In the genomic region with DNA sequence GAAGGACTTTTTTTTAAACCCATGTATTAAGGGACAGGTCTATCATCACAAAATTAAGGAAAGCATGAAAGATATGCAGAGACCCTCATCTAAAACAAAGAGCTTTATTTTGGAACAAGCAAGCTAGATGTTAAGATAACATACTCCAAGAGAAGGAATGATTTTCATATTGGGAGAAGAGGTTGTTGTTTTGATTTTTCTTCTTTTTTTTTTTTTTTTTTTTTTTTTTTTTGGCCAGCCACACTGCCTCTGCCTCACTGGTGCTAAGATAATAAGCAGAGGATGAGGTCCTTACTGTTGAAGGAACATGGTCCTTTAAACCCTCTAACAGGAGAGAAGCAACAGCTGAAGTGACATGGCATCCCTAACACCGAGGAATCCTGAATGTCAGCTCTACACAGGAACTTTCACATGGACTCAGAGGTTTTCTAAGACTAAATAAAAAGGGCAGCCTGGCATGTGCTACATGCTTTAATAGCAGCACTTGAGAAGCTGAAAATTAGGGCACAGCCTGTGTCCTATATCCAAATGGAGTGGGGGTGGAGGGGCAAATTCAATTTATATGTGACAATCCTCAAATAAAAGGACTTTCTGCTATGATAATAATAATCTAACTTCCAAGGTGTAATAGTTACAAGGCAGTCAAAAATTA, we compare ENCODE assay signal across 9 mouse cellular contexts. TPM values are rescaled to one million over a fixed set of nuclear protein-coding genes. Genes with fewer than 3 reads are reported as not detected.
DNase-seq lines count a peak whose midpoint lies in the region; ATAC-seq and TF ChIP-seq lines count a peak whose summit lies in the region.
"Had no signal": no experiment of that assay in that cellular context is flagged by ENCODE, and none has a peak within 500 bp of the region (broad histone marks: within the 10 kb centered on the region; RNA-seq: fewer than 3 reads in every experiment).

No protein-coding gene starts in this region.

- TF ChIP-seq CTCF in kidney, adult 2 months (conservative IDR thresholded peaks at IDR 0.05; ENCODE audit: insufficient read depth, insufficient read length, low read depth, low read length): no peak

- 72% methylated on average over 1 of the region's 1 CpGs for WGBS in forebrain, embryonic 14.5 days
- 89% methylated on average over 1 of the region's 1 CpGs for WGBS in forebrain, embryonic 12.5 days
- 53% methylated on average over 1 of the region's 1 CpGs for WGBS in kidney, adult 2 months
- 76% methylated on average over 1 of the region's 1 CpGs for WGBS in midbrain, embryonic 16.5 days
- 81% methylated on average over 1 of the region's 1 CpGs for WGBS in midbrain, embryonic 13.5 days
- 70% methylated on average over 1 of the region's 1 CpGs for WGBS in stomach, embryonic 15.5 days

- H3K4me3 ChIP-seq in forebrain, embryonic 14.5 days (ENCODE audit: low read depth, low read length): no peak overlapping the region
- H3K4me3 ChIP-seq in forebrain, embryonic 12.5 days (replicated peaks): no peak overlapping the region
- H3K4me3 ChIP-seq in kidney, adult 2 months (ENCODE audit: insufficient read depth, low read depth, low read length): no peak overlapping the region
- H3K4me3 ChIP-seq in midbrain, embryonic 16.5 days (ENCODE audit: low read depth, low read length): no peak overlapping the region
- H3K4me3 ChIP-seq in midbrain, embryonic 13.5 days (replicated peaks): no peak overlapping the region
- no peak overlapping the region for H3K4me3 ChIP-seq in stomach, embryonic 15.5 days (replicated peaks)
- H3K4me3 ChIP-seq: limb, embryonic 13.5 days had no signal

- peaks cover 3% of the 10 kb centered on the region; the same call in 1 of the 2 replicates for H3K4me1 ChIP-seq in forebrain, embryonic 14.5 days (ENCODE audit: control insufficient read depth, insufficient read depth, low read length)
- H3K4me1 ChIP-seq in forebrain, embryonic 12.5 days: peaks cover 16% of the 10 kb centered on the region
- H3K4me1 ChIP-seq in kidney, adult 2 months (ENCODE audit: control insufficient read depth, insufficient read depth, low read length): peaks cover 17% of the 10 kb centered on the region
- H3K4me1 ChIP-seq in midbrain, embryonic 16.5 days (ENCODE audit: control insufficient read depth, insufficient read depth, low read length): peaks cover 20% of the 10 kb centered on the region
- peaks cover 20% of the 10 kb centered on the region for H3K4me1 ChIP-seq in midbrain, embryonic 13.5 days (replicated peaks)
- H3K4me1 ChIP-seq in stomach, embryonic 15.5 days: peaks cover 16% of the 10 kb centered on the region; the same call in 1 of the 2 replicates

- no peak overlapping the region for H3K4me2 ChIP-seq in forebrain, embryonic 14.5 days (ENCODE audit: low read length)
- no peak overlapping the region for H3K4me2 ChIP-seq in forebrain, embryonic 12.5 days
- H3K4me2 ChIP-seq in midbrain, embryonic 16.5 days (ENCODE audit: low read length): no peak overlapping the region
- no peak overlapping the region for H3K4me2 ChIP-seq in midbrain, embryonic 13.5 days (replicated peaks)
- H3K4me2 ChIP-seq in stomach, embryonic 15.5 days: no peak overlapping the region

- DNase-seq in forebrain, embryonic 14.5 days (ENCODE audit: low spot score): no peak
- no peak for DNase-seq in kidney, adult 2 months
- DNase-seq in kidney, adult 8-10 months: no peak
- no peak for DNase-seq in cerebellum, adult 18-20 months

- peak overlapping the region; percentile 18; the same call in 1 of the 2 replicates for H3K9ac ChIP-seq in forebrain, embryonic 14.5 days (ENCODE audit: low read length)
- H3K9ac ChIP-seq in forebrain, embryonic 12.5 days: no peak overlapping the region
- no peak overlapping the region for H3K9ac ChIP-seq in midbrain, embryonic 16.5 days (ENCODE audit: low read depth, low read length)
- H3K9ac ChIP-seq in midbrain, embryonic 13.5 days (replicated peaks): no peak overlapping the region
- H3K9ac ChIP-seq in stomach, embryonic 15.5 days: no peak overlapping the region

- H3K27ac ChIP-seq in forebrain, embryonic 14.5 days (ENCODE audit: low read depth, low read length): no peak overlapping the region
- H3K27ac ChIP-seq in forebrain, embryonic 12.5 days: no peak overlapping the region
- peak overlapping the region; percentile 41; the same call in 1 of the 2 replicates for H3K27ac ChIP-seq in kidney, adult 2 months (ENCODE audit: insufficient read depth, low read depth, low read length)
- peak overlapping the region; percentile 67 for H3K27ac ChIP-seq in midbrain, embryonic 16.5 days (ENCODE audit: low read length)
- no peak overlapping the region; the same call in 1 of the 2 replicates for H3K27ac ChIP-seq in midbrain, embryonic 13.5 days
- H3K27ac ChIP-seq in stomach, embryonic 15.5 days: peak overlapping the region; percentile 49; the same call in 1 of the 2 replicates

- no peaks in the 10 kb centered on the region for H3K9me3 ChIP-seq in forebrain, embryonic 14.5 days (replicated peaks; ENCODE audit: control insufficient read depth, low read length)
- H3K9me3 ChIP-seq in forebrain, embryonic 12.5 days: no peaks in the 10 kb centered on the region
- no peaks in the 10 kb centered on the region for H3K9me3 ChIP-seq in midbrain, embryonic 16.5 days (replicated peaks; ENCODE audit: control insufficient read depth, low read length, poor library complexity, severe bottlenecking)
- H3K9me3 ChIP-seq in midbrain, embryonic 13.5 days: no peaks in the 10 kb centered on the region
- no peaks in the 10 kb centered on the region for H3K9me3 ChIP-seq in stomach, embryonic 15.5 days
- H3K9me3 ChIP-seq: limb, embryonic 13.5 days had no signal

- no peaks in the 10 kb centered on the region for H3K27me3 ChIP-seq in forebrain, embryonic 14.5 days (replicated peaks; ENCODE audit: control insufficient read depth, insufficient read depth, low read length)
- H3K27me3 ChIP-seq in forebrain, embryonic 12.5 days: no peaks in the 10 kb centered on the region
- H3K27me3 ChIP-seq in kidney, adult 2 months (replicated peaks; ENCODE audit: control insufficient read depth, insufficient read depth, low read length): no peaks in the 10 kb centered on the region
- H3K27me3 ChIP-seq in midbrain, embryonic 16.5 days (ENCODE audit: control insufficient read depth, insufficient read depth, low read depth, low read length): no peaks in the 10 kb centered on the region
- no peaks in the 10 kb centered on the region for H3K27me3 ChIP-seq in midbrain, embryonic 13.5 days
- no peaks in the 10 kb centered on the region for H3K27me3 ChIP-seq in stomach, embryonic 15.5 days (replicated peaks)
- H3K27me3 ChIP-seq: limb, embryonic 13.5 days had no signal

- peaks cover 24% of the 10 kb centered on the region for H3K36me3 ChIP-seq in forebrain, embryonic 14.5 days (ENCODE audit: control insufficient read depth, insufficient read depth, low read length)
- peaks cover 29% of the 10 kb centered on the region for H3K36me3 ChIP-seq in forebrain, embryonic 12.5 days (replicated peaks)
- H3K36me3 ChIP-seq in kidney, adult 2 months (ENCODE audit: control insufficient read depth, insufficient read depth, low read length): peaks cover 4% of the 10 kb centered on the region; the same call in 1 of the 2 replicates
- H3K36me3 ChIP-seq in midbrain, embryonic 16.5 days (ENCODE audit: control insufficient read depth, insufficient read depth, low read length): 0 out of 2 replicates have a peak, but pooled peaks cover 2% of the 10 kb centered on the region
- peaks cover 20% of the 10 kb centered on the region for H3K36me3 ChIP-seq in midbrain, embryonic 13.5 days
- H3K36me3 ChIP-seq in stomach, embryonic 15.5 days: peaks cover 10% of the 10 kb centered on the region

- no peak for ATAC-seq in forebrain, embryonic 14.5 days
- ATAC-seq in forebrain, embryonic 12.5 days (ENCODE audit: low FRiP score): no peak
- no peak for ATAC-seq in midbrain, embryonic 16.5 days
- ATAC-seq in midbrain, embryonic 13.5 days: no peak
- no peak for ATAC-seq in stomach, embryonic 15.5 days (ENCODE audit: insufficient read depth, low FRiP score, low read depth)

- TF ChIP-seq POLR2A in kidney, adult 2 months (IDR thresholded peaks at IDR 0.05; ENCODE audit: low read depth, low read length): no peak

RNA-seq across cellular contexts. Expression of gene Chd2, which starts 17.9 kb away (rescaled TPM):
- polyA plus RNA-seq in forebrain, embryonic 14.5 days (2014; fragmentation: Nextera tagmentation; extraction: Ambion mirVana): 40.2 and 43.4 TPM in 2 replicates
- polyA plus RNA-seq in forebrain, embryonic 12.5 days (2016; fragmentation: Nextera tagmentation; extraction: Ambion mirVana): 69.4 and 78.8 TPM in 2 replicates
- polyA plus RNA-seq in kidney, adult 2 months (2012; rRNA removed): 33.9 and 36.9 TPM in 2 replicates
- 44.8 and 49.0 TPM in 2 replicates for polyA plus RNA-seq in midbrain, embryonic 16.5 days (2015; fragmentation: Nextera tagmentation; extraction: Ambion mirVana)
- polyA plus RNA-seq in midbrain, embryonic 13.5 days (2015; fragmentation: Nextera tagmentation; extraction: Ambion mirVana): 48.5 and 57.4 TPM in 2 replicates
- polyA plus RNA-seq in stomach, embryonic 15.5 days (2015; fragmentation: Nextera tagmentation; extraction: Ambion mirVana): 43.3 and 48.8 TPM in 2 replicates

Comparison
In these comparisons a context has a peak if more than half of its experiments do, and no peak if none do; other contexts are left out.
1. H3K27ac ChIP-seq: peak in kidney, adult 2 months (single experiment), midbrain, embryonic 16.5 days (single experiment) and stomach, embryonic 15.5 days (single experiment); none in forebrain, embryonic 14.5 days (single experiment), forebrain, embryonic 12.5 days (single experiment) and midbrain, embryonic 13.5 days (single experiment).